Mouse (Mus musculus) thymus, adult 2 months (tissue): ENCODE results near the gene Agbl4. TPM values are rescaled to one million over a fixed set of nuclear protein-coding genes. Genes with fewer than 3 reads are reported as not detected.

Experiments used
- DNase-seq: peaks from one replicate; pipeline ENCODE4 v3.0.0; 2021
- H3K27ac ChIP-seq: fragments of 200-500 bp; 2 replicates; pipeline ENCODE4 v1.5.1; 2012; ENCODE audit warnings: low read length, control low read depth; ENCODE audit not compliant: control insufficient read depth, insufficient read depth
- H3K27me3 ChIP-seq: fragments of 200-500 bp; 2 replicates; pipeline ENCODE4 v1.6.1; 2012; ENCODE audit warnings: mild to moderate bottlenecking, low read length, moderate library complexity, mixed read lengths; ENCODE audit not compliant: control insufficient read depth, insufficient read depth
- H3K36me3 ChIP-seq: fragments of 200-500 bp; 2 replicates; pipeline ENCODE4 v1.6.1; 2012; ENCODE audit warnings: mild to moderate bottlenecking, low read length, moderate library complexity; ENCODE audit not compliant: control insufficient read depth, insufficient read depth
- H3K4me1 ChIP-seq: fragments of 200-500 bp; replicated peaks from 2 replicates; pipeline ENCODE4 v1.6.1; 2012; ENCODE audit warnings: low read length; ENCODE audit not compliant: control insufficient read depth, insufficient read depth
- H3K4me3 ChIP-seq: fragments of 200-500 bp; 2 replicates; pipeline ENCODE4 v1.5.1; 2012; ENCODE audit warnings: mild to moderate bottlenecking, low read length, control low read depth, moderate library complexity; ENCODE audit not compliant: control insufficient read depth, insufficient read depth
- CTCF ChIP-seq: fragments of 200-500 bp; IDR thresholded peaks from 2 replicates; pipeline ENCODE4 v1.5.1; 2012; ENCODE audit warnings: mild to moderate bottlenecking, control low read depth, low read length, moderate library complexity, borderline replicate concordance; ENCODE audit not compliant: control insufficient read depth, poor library complexity, insufficient read depth; ENCODE audit errors: extremely low read depth
- POLR2A ChIP-seq: fragments of 200-500 bp; IDR thresholded peaks from 2 replicates; pipeline ENCODE4 v1.6.1; 2012; ENCODE audit warnings: mild to moderate bottlenecking, low read length, control low read depth, moderate library complexity; ENCODE audit not compliant: control insufficient read depth, poor library complexity, insufficient read depth; ENCODE audit errors: extremely low read depth
- WGBS: fragments of 180-500 bp; shearing (Covaris S2); methylation state at CpG from one replicate; pipeline ENCODE4 v1.1.7; 2018; 5-methylcytosine and 5-hydroxymethylcytosine counted together
- polyA plus RNA-seq: library from polyadenylated mRNA; depleted of rRNA; stranded (reverse); fragments of >200 nt; gene quantifications from 2 replicates; pipeline ENCODE4 v1.2.3, GENCODE M21; 2012

Gene Agbl4
- polyA plus RNA-seq, 1 experiment: 0.07 TPM

DNA sequence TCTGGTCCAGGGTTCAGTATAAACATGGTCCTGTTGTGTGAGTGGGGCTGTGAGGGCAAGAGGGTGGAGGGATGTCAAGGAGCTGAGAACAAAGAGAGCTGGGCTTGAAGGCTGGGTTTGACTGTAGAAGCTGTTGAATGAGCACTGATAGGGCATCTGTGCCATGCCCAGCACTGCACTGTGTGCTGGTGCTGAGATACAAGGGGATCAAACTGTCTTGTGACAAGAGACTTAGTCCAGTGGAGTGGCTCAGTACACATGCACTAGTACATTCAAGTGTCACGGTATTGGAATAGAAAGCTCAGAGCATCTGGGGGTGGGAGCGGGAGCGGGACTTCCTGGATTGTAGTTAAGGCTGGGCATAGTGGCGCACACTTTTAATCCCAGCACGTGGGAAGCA is 1088.7 kb downstream of the Agbl4 start:
- Histone ChIP-seq H3K36me3 (no peaks in the 10 kb centered on the region), H3K27ac (no peak overlapping the region), H3K27me3 (no peaks in the 10 kb centered on the region), H3K4me1 (0 out of 2 replicates have a peak, but pooled peaks cover 2% of the 10 kb centered on the region), H3K4me3 (no peak overlapping the region)
- WGBS: 87% methylated on average over 5 of the region's 5 CpGs
- no peak for DNase-seq
- TF ChIP-seq POLR2A: no peak
- TF ChIP-seq CTCF: no peak

DNA sequence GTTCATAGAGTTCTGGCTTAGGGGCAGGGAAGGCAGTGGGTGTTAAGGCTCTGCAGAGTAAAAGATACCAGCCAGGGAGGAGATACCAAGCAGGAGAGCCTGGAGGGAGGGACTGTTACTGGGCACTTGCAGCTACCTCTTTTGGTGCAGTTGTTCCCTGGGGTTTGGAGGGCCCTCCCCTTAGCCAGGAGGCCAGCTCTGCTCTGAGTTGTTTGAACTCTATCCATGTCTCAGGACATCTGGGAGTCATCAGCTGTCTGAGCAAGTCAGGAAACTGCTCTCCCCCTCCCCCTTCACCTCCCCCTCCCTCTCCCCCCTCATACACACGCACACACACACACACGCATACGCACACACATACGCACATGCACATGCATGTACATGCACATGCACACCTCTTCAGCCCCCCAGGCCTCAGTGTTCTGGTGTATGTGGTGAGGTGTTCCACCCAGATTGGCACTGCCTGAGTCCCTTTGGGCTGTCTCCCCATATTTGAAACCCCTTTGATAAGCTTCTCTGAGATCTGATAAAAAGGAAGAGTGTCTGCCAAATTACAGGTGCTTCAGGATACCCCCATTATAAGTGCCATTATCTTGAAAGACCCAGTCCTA is 1089.9 kb downstream of the Agbl4 start:
- no peak for TF ChIP-seq POLR2A
- WGBS: 94% methylated on average over 4 of the region's 4 CpGs
- Histone ChIP-seq H3K4me3 (no peak overlapping the region), H3K27me3 (no peaks in the 10 kb centered on the region), H3K4me1 (0 out of 2 replicates have a peak, but pooled peaks cover 2% of the 10 kb centered on the region), H3K36me3 (no peaks in the 10 kb centered on the region), H3K27ac (no peak overlapping the region)
- no peak for DNase-seq

DNA sequence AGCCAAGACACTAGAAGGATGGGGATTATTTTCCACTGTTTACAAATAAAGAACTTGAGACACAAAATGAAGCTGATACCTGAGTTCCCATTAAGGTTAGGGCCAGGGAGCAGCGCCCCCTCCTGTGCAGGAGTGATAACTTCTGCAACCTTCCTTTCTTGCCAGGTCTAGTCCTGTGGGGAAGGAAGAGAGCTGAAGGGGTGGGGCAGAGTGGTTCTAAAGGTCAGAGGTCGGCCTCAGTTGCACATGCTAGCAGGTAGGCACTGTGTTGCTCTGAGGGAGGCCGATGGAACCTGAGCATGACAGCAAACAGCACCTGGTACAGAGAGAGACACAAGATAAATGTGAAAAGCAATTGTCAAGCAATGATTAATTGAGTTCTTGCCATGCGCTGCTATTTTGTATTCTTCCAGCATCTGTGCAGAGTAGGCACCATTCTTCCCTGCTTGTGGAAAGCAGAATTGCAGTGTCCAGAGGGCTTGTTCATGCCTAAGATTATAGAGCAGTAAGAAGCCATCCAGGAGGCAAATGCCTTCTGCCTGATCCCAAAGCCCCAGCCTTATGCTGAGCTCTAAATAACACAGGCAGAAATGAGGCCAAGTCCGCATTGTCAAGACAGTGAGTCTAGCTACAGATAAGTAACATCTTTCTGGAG is 1096.4 kb downstream of the Agbl4 start:
- WGBS: 67% methylated on average over 5 of the region's 5 CpGs
- H3K27ac ChIP-seq: no peak overlapping the region
- no peak overlapping the region for H3K4me3 ChIP-seq

DNA sequence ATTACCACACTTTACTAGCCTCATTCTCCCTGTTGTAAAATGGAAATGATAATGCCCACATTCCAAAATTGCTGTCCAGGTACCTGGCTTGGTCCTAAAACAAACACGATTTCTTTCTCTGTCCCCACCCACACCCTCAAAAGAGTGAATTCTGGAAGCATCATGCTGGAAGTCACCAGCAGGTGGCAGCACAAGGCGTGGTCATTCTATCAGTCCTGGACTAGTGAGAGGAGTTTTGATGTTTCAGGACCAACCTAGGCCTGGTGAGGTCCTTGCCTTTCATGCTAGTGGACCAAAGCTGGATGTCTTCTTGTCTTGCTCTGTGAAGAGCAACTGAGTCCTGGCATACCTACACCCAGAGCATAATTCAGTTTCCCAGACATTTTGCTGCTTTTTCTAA is 1098.5 kb downstream of the Agbl4 start:
- 5% methylated on average over 2 of the region's 2 CpGs for whole genome bisulfite sequencing
- H3K36me3 ChIP-seq: no peaks in the 10 kb centered on the region
- no peak for TF ChIP-seq POLR2A
- no peak for TF ChIP-seq CTCF
- no peaks in the 10 kb centered on the region for H3K4me1 ChIP-seq
- DNase-seq: peak; percentile 52
- no peak overlapping the region for H3K4me3 ChIP-seq
- H3K27me3 ChIP-seq: no peaks in the 10 kb centered on the region
- H3K27ac ChIP-seq: no peak overlapping the region

More for the DNA sequence above, 1096.4 kb downstream of the Agbl4 start:
- no peak for DNase-seq
- H3K27me3 ChIP-seq: no peaks in the 10 kb centered on the region
- TF ChIP-seq POLR2A (no peak), CTCF (no peak)
- no peaks in the 10 kb centered on the region for H3K36me3 ChIP-seq
- no peaks in the 10 kb centered on the region for H3K4me1 ChIP-seq

DNA sequence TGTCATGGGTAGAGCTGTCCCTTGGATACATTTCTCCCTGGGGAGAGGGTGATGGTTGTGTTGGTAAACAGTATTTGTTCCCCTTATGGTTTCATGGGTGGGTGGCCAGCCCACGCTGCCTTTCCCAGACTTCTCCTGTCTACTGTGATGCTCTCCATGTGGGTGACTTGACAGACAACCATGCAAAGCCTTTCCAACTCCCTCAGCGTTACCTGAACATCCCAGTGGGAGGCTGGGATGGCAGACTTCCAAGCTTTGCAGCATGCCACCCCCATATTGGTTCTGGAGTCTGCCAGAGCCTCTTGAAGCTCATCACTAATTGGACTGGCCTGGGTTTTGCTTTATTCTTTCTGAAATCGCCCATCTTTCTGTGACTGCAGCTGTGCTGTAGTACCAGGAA is 1101.3 kb downstream of the Agbl4 start:
- DNase-seq: no peak
- Histone ChIP-seq H3K36me3 (no peaks in the 10 kb centered on the region), H3K27me3 (no peaks in the 10 kb centered on the region), H3K4me1 (no peaks in the 10 kb centered on the region), H3K4me3 (no peak overlapping the region), H3K27ac (no peak overlapping the region)
- 75% methylated on average over 3 of the region's 3 CpGs for WGBS
- TF ChIP-seq CTCF (no peak), POLR2A (no peak)

GRCm38 (mm10) chr4:111501441-111501840 is 1104.0 kb downstream of the Agbl4 start:
- no peaks in the 10 kb centered on the region for H3K27me3 ChIP-seq
- no peaks in the 10 kb centered on the region for H3K36me3 ChIP-seq
- H3K27ac ChIP-seq: no peak overlapping the region
- no peaks in the 10 kb centered on the region for H3K4me1 ChIP-seq
- TF ChIP-seq POLR2A (no peak), CTCF (no peak)
- H3K4me3 ChIP-seq: no peak overlapping the region
- WGBS: 90% methylated on average over 1 of the region's 1 CpGs
- no peak for DNase-seq

GRCm38 (mm10) chr4:111502965-111503727 is 1105.7 kb downstream of the Agbl4 start:
- H3K36me3 ChIP-seq: no peaks in the 10 kb centered on the region
- no peaks in the 10 kb centered on the region for H3K27me3 ChIP-seq
- WGBS: 77% methylated on average over 5 of the region's 5 CpGs
- H3K27ac ChIP-seq: no peak overlapping the region
- TF ChIP-seq CTCF (no peak), POLR2A (no peak)
- no peak overlapping the region for H3K4me3 ChIP-seq
- no peaks in the 10 kb centered on the region for H3K4me1 ChIP-seq
- no peak for DNase-seq
